Mouse (Mus musculus): ENCODE measurements around the gene Myom3. TPM values are rescaled to one million over a fixed set of nuclear protein-coding genes. Genes with fewer than 3 reads are reported as not detected.

The Myom3 gene
- total and polyA plus RNA-seq, 3 experiments = 0.61 to 1.5 (median 1.4) TPM

- TF ChIP-seq CTCF (IDR thresholded peaks at IDR 0.05) (no peak), EP300 (IDR thresholded peaks at IDR 0.05; ENCODE audit: insufficient read depth, low read depth, low read length) (0 out of 2 replicates have a peak, but pooled peaks have one; percentile 16)
- peak in 1 of 2 experiments; percentile 37 for DNase-seq
Observed at GRCm38 (mm10) chr4:135780255-135780654, 20.7 kb downstream of the Myom3 start.

GRCm38 (mm10) chr4:135781304-135781703 lies 21.8 kb downstream of the Myom3 start:
- intact Hi-C loops (cut with DNase I) = no loop called here
- DNase-seq = no peak
- Histone ChIP-seq H3K4me3 (no peak overlapping the region), H3K36me3 (ENCODE audit: control insufficient read depth, insufficient read depth, low read length) (no peaks in the 10 kb centered on the region), H3K27me3 (ENCODE audit: control insufficient read depth, insufficient read depth, low read length) (no peaks in the 10 kb centered on the region), H3K27ac (no peak overlapping the region), H3K9ac (ENCODE audit: low read depth, low read length) (no peak overlapping the region), H3K4me1 (ENCODE audit: control insufficient read depth, insufficient read depth, low read length) (peaks cover 2% of the 10 kb centered on the region), H3K79me2 (replicated peaks; ENCODE audit: control insufficient read depth, insufficient read depth, low read length) (no peaks in the 10 kb centered on the region)
- 88% methylated on average over 5 of the region's 5 CpGs for WGBS
- TF ChIP-seq CTCF (IDR thresholded peaks at IDR 0.05) (no peak), POLR2A (IDR thresholded peaks at IDR 0.05; ENCODE audit: insufficient read depth, low read depth, low read length) (no peak), EP300 (IDR thresholded peaks at IDR 0.05; ENCODE audit: insufficient read depth, low read depth, low read length) (no peak)

More at GRCm38 (mm10) chr4:135780255-135780654, 20.7 kb downstream of the Myom3 start:
- Histone ChIP-seq H3K27ac (no peak overlapping the region), H3K36me3 (ENCODE audit: control insufficient read depth, insufficient read depth, low read length) (no peaks in the 10 kb centered on the region), H3K4me3 (no peak overlapping the region), H3K79me2 (replicated peaks; ENCODE audit: control insufficient read depth, insufficient read depth, low read length) (no peaks in the 10 kb centered on the region), H3K4me1 (ENCODE audit: control insufficient read depth, insufficient read depth, low read length) (peaks cover 2% of the 10 kb centered on the region), H3K27me3 (ENCODE audit: control insufficient read depth, insufficient read depth, low read length) (no peaks in the 10 kb centered on the region), H3K9ac (ENCODE audit: low read depth, low read length) (no peak overlapping the region)
- intact Hi-C loops (cut with DNase I) = no loop called here
- 25% methylated on average over 3 of the region's 3 CpGs for WGBS

GRCm38 (mm10) chr4:135786581-135786980 lies 27.1 kb downstream of the Myom3 start:
- DNase-seq = no peak
- TF ChIP-seq EP300 (IDR thresholded peaks at IDR 0.05; ENCODE audit: insufficient read depth, low read depth, low read length) (no peak), CTCF (IDR thresholded peaks at IDR 0.05) (no peak), POLR2A (IDR thresholded peaks at IDR 0.05; ENCODE audit: insufficient read depth, low read depth, low read length) (no peak)
- no peaks in the 10 kb centered on the region for H3K36me3 ChIP-seq (ENCODE audit: control insufficient read depth, insufficient read depth, low read length)
- no peak overlapping the region for H3K9ac ChIP-seq (ENCODE audit: low read depth, low read length)
- no peak overlapping the region for H3K27ac ChIP-seq
- H3K4me1 ChIP-seq (ENCODE audit: control insufficient read depth, insufficient read depth, low read length) = no peaks in the 10 kb centered on the region
- H3K79me2 ChIP-seq (replicated peaks; ENCODE audit: control insufficient read depth, insufficient read depth, low read length) = no peaks in the 10 kb centered on the region
- H3K27me3 ChIP-seq (ENCODE audit: control insufficient read depth, insufficient read depth, low read length) = no peaks in the 10 kb centered on the region
- 82% methylated on average over 5 of the region's 5 CpGs for WGBS
- H3K4me3 ChIP-seq = no peak overlapping the region
- intact Hi-C loops (cut with DNase I) = no loop called here

GRCm38 (mm10) chr4:135787271-135787670 lies 27.8 kb downstream of the Myom3 start:
- H3K27ac ChIP-seq = no peak overlapping the region
- no peaks in the 10 kb centered on the region for H3K4me1 ChIP-seq (ENCODE audit: control insufficient read depth, insufficient read depth, low read length)
- 87% methylated on average over 6 of the region's 6 CpGs for WGBS
- no peak for DNase-seq
- no peak overlapping the region for H3K4me3 ChIP-seq
- H3K36me3 ChIP-seq (ENCODE audit: control insufficient read depth, insufficient read depth, low read length) = no peaks in the 10 kb centered on the region
- no peak overlapping the region for H3K9ac ChIP-seq (ENCODE audit: low read depth, low read length)
- H3K79me2 ChIP-seq (replicated peaks; ENCODE audit: control insufficient read depth, insufficient read depth, low read length) = no peaks in the 10 kb centered on the region
- intact Hi-C loops (cut with DNase I) = no loop called here
- no peak for TF ChIP-seq POLR2A (IDR thresholded peaks at IDR 0.05; ENCODE audit: insufficient read depth, low read depth, low read length)
- TF ChIP-seq EP300 (IDR thresholded peaks at IDR 0.05; ENCODE audit: insufficient read depth, low read depth, low read length) = no peak
- no peak for TF ChIP-seq CTCF (IDR thresholded peaks at IDR 0.05)
- no peaks in the 10 kb centered on the region for H3K27me3 ChIP-seq (ENCODE audit: control insufficient read depth, insufficient read depth, low read length)

- Histone ChIP-seq H3K79me2 (replicated peaks; ENCODE audit: control insufficient read depth, insufficient read depth, low read length) (no peaks in the 10 kb centered on the region), H3K36me3 (ENCODE audit: control insufficient read depth, insufficient read depth, low read length) (no peaks in the 10 kb centered on the region), H3K4me1 (ENCODE audit: control insufficient read depth, insufficient read depth, low read length) (no peaks in the 10 kb centered on the region), H3K9ac (ENCODE audit: low read depth, low read length) (no peak overlapping the region), H3K27ac (no peak overlapping the region), H3K4me3 (no peak overlapping the region), H3K27me3 (ENCODE audit: control insufficient read depth, insufficient read depth, low read length) (no peaks in the 10 kb centered on the region)
- intact Hi-C loops (cut with DNase I) = no loop called here
- TF ChIP-seq EP300 (IDR thresholded peaks at IDR 0.05; ENCODE audit: insufficient read depth, low read depth, low read length) (no peak), POLR2A (IDR thresholded peaks at IDR 0.05; ENCODE audit: insufficient read depth, low read depth, low read length) (no peak), CTCF (IDR thresholded peaks at IDR 0.05) (no peak)
- WGBS = 69% methylated on average over 2 of the region's 2 CpGs
- DNase-seq = no peak
Observed at GRCm38 (mm10) chr4:135789135-135789534, 29.6 kb downstream of the Myom3 start.

GRCm38 (mm10) chr4:135792821-135793220 lies 33.3 kb downstream of the Myom3 start:
- no peak for TF ChIP-seq POLR2A (IDR thresholded peaks at IDR 0.05; ENCODE audit: insufficient read depth, low read depth, low read length)
- TF ChIP-seq EP300 (IDR thresholded peaks at IDR 0.05; ENCODE audit: insufficient read depth, low read depth, low read length) = no peak
- TF ChIP-seq CTCF (IDR thresholded peaks at IDR 0.05) = no peak
- 65% methylated on average over 5 of the region's 5 CpGs for WGBS
- no peaks in the 10 kb centered on the region for H3K27me3 ChIP-seq (ENCODE audit: control insufficient read depth, insufficient read depth, low read length)
- no peaks in the 10 kb centered on the region for H3K79me2 ChIP-seq (replicated peaks; ENCODE audit: control insufficient read depth, insufficient read depth, low read length)
- intact Hi-C loops (cut with DNase I) = no loop called here
- DNase-seq = no peak
- no peaks in the 10 kb centered on the region for H3K4me1 ChIP-seq (ENCODE audit: control insufficient read depth, insufficient read depth, low read length)
- H3K27ac ChIP-seq = no peak overlapping the region
- H3K4me3 ChIP-seq = no peak overlapping the region
- H3K36me3 ChIP-seq (ENCODE audit: control insufficient read depth, insufficient read depth, low read length) = no peaks in the 10 kb centered on the region
- no peak overlapping the region for H3K9ac ChIP-seq (ENCODE audit: low read depth, low read length)

Measured in heart, adult 2 months (tissue).